Mouse (Mus musculus): ENCODE data around the gene Ubiad1.
A peak's percentile ranks its signal among the peaks of the same experiment; 100 is the strongest.

Gene Ubiad1

GRCm38 (mm10) chr4:148444250-148444967 lies at the start of gene Ubiad1:
Gene Ubiad1 (minus strand): TSS chr4:148444771.
- DNase-seq (ENCODE audit: low read depth, low spot score) = peak; percentile 79

DNA sequence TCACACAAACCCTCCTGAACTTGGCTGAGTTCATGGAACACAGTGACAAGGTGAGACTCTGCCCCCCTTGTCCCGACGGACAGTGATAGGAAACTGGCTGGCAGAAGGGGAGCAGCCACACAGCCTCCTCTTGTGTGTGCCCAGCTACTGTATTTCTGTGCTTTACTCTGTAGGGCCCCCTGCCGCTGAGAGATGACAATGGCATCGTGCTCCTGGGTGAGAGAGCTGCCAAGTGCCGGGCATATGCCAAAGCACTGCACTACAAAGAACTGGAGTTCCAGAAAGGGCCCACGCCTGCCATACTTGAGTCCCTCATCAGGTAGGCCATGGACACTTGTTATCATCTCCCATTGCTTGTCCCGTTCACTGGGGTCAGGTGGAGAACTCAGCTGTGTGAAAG lies 46.9 kb upstream of the Ubiad1 start:
- no peak for DNase-seq (ENCODE audit: low read depth, low spot score)

DNA sequence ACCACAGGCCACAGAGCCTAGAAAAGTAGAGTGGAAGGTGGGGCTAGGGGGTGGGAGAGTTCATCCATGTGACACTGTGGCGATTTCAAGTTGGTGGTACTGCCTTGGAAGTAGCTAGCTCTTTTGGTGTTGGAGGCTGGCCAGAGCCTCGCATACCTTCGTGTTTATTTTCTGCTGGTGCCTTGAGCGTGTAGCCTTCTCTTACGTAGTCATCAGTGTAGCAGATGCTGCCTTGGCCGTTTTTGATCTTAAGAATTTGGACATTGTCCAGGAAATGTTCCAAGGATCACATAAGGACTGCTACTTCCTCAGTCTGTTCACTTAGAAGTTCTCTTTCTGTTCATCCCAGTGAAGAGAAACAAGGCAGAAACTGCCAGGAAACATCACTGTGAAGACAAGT lies 45.9 kb upstream of the Ubiad1 start:
- DNase-seq (ENCODE audit: low read depth, low spot score) = no peak

DNA sequence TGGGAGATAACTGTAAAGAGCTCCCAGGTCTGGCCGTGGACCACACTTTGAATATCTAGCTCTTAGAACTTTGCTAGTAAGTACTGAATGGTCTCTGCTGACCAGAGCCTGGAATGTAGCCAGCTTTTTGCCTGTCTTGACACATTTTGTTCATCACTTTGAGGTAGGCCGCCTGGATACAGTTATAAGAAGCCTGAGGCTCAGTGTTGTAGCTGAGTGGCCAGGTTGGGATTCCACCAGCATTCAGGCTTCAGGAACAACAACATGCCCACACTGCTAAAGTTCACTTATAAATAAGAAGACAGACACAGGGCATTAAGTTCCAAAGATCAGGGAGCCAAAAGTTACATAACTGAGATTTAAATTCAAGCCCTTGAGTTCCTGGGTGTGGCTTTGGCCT lies 43.3 kb upstream of the Ubiad1 start:
- no peak for DNase-seq (ENCODE audit: low read depth, low spot score)

DNA sequence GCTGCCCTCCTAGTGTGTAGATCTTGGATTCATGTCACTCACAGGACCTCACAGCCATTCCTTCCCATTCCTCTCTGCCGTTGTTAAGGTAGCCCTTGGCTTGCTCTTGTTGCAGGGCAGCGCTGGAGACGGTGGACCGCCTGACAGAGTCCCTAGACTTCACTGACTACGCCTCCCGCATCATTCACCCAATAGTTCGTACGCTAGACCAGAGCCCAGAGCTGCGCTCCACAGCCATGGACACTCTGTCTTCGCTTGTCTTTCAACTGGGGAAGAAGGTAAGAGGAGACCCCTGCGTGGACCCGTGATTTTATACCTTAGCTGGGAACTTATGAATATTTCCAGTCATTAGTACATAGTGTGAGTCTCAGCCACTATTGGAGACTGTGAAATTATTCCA lies 39.9 kb upstream of the Ubiad1 start:
- DNase-seq (ENCODE audit: low read depth, low spot score) = no peak

GRCm38 (mm10) chr4:148481557-148482168 lies 37.1 kb upstream of the Ubiad1 start:
- DNase-seq (ENCODE audit: low read depth, low spot score) = no peak

- DNase-seq (ENCODE audit: low read depth, low spot score) = no peak
Measured at GRCm38 (mm10) chr4:148480245-148480644, 35.7 kb upstream of the Ubiad1 start.

- DNase-seq (ENCODE audit: low read depth, low spot score) = no peak
Measured at GRCm38 (mm10) chr4:148473496-148473895, 28.9 kb upstream of the Ubiad1 start.

DNA sequence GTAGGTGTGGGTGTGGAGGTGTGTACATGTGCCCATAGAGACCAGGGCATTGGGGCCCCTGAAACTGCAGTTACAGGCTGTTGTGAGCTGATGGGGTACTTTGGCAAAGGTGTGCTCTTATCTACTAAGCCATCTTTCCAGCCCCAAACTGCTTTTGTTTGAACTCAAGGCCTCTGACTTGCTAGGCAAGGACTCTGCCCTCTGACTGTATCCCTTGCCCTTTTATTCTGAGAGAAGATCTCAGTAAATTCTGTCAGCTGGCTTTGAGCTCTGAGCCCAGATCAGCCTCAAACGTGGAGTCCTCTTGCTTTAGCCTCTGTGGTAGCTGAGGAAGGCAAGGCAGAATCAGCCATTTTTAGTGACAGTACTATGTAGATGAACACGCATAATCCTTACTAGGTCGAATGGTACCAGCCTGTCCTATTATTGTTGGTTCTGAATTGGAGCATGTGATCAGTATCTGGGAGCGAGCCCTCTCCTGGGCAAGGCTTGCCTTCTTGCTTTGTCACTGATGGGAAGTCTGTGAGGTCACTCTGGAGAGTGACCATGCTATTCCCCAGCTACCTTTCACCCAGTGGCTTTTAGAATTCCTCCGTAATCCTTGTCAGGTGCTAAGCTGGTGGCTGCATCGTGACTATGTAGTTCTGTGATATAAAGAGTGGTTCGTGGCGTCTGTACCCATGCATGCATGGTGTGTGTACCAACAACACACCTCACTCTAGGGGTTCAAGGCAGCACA lies 28.0 kb upstream of the Ubiad1 start:
- no peak for DNase-seq (ENCODE audit: low read depth, low spot score)

- DNase-seq (ENCODE audit: low read depth, low spot score) = no peak
Measured at GRCm38 (mm10) chr4:148471363-148471806, 26.8 kb upstream of the Ubiad1 start.

DNA sequence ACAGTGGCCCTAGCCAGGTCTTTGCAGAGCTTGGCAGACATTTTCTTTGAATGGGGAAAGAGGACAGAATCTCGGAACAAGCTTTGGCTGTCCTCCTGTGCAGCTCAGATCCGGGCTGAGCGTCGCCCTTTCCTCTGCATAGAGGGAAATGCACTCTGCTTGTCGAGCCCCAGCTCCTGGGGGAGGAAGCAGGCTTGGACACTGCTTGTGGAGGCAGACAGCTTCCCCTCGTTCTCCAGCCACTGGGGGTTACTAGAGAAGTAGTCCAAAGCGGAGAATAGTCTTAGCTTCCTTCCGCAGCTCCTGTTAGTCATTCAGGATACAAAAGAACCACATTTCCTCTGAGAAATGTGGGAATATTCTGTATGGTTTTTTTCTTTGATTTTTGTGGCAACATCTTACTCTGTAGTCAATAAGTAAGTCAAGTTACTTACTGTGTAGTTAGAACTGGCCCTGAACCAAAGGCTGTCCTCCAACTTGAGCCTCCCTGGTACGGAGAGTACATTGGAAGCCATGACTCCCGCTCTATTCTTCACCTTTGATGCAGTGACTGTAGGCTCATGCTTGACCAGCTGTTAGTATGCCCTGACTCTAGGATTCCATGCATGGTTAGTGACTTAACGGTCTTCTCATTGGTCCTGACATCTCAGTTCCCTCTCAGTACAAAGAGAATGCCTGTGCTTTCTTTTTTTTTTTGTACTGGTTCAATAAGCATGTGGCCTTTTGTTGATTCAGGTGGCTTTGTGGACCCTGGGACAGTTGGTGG lies 25.1 kb upstream of the Ubiad1 start:
- DNase-seq (ENCODE audit: low read depth, low spot score) = no peak

DNA sequence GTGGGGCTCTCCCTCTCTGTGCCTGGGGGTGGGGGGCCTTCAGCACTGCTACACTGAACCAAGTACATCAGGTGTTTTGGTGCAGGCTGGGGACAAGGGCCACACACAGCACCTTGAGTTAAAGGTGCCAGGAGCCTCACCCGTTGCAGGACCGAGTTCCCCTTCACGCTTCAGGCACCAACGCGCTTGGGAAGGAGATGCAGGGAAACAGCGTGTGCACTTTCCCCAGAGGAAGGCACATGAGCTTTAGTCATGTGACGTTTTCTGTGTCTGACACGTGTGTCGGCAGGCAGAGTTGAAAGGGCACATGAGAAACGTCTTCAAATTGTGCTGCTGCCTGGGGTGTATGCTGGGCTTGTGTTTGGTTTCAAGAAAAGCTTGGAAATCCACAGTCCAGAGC lies 23.8 kb upstream of the Ubiad1 start:
- DNase-seq (ENCODE audit: low read depth, low spot score) = no peak

GRCm38 (mm10) chr4:148466511-148467079 lies 22.0 kb upstream of the Ubiad1 start:
- no peak for DNase-seq (ENCODE audit: low read depth, low spot score)

GRCm38 (mm10) chr4:148464869-148465268 lies 20.3 kb upstream of the Ubiad1 start:
- no peak for DNase-seq (ENCODE audit: low read depth, low spot score)

GRCm38 (mm10) chr4:148464301-148464700 lies 19.7 kb upstream of the Ubiad1 start:
- DNase-seq (ENCODE audit: low read depth, low spot score) = no peak

- DNase-seq (ENCODE audit: low read depth, low spot score) = no peak
Measured at GRCm38 (mm10) chr4:148463208-148463960, 18.8 kb upstream of the Ubiad1 start.

DNA sequence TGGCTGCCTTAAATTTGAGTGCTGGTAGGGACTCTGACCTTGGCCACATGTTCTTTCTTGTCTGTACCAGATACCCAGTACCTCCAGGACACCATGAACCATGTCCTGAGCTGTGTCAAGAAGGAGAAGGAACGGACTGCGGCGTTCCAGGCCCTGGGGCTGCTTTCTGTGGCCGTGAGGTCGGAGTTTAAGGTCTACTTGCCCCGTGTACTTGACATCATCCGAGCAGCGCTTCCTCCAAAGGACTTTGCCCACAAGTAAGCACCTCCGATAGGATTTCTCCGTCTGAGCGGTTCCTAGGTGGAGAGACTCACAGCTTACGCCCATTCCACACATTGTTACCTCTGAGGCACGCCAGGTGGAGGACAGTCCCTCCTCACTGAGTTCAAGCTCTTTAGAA lies 18.1 kb upstream of the Ubiad1 start:
- DNase-seq (ENCODE audit: low read depth, low spot score) = no peak

DNA sequence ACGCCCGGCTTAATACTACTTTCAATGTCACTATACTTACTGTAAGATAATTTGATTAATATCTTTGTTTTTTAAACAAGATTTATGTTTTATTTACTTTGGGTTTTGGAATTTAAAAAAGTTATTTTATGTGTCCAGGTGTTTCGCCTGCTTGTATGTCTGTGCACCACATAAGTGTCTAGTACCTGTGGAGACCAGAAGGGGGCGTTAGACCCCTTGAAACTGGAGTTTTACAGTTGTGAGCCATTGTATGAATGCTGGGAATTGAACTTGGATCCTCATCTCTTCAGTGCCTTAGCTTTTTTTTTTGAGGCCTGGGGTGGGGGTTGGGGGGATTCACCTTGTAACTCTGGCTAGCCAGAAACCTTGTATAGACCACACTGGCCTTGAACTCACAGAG lies 17.2 kb upstream of the Ubiad1 start:
- no peak for DNase-seq (ENCODE audit: low read depth, low spot score)

DNA sequence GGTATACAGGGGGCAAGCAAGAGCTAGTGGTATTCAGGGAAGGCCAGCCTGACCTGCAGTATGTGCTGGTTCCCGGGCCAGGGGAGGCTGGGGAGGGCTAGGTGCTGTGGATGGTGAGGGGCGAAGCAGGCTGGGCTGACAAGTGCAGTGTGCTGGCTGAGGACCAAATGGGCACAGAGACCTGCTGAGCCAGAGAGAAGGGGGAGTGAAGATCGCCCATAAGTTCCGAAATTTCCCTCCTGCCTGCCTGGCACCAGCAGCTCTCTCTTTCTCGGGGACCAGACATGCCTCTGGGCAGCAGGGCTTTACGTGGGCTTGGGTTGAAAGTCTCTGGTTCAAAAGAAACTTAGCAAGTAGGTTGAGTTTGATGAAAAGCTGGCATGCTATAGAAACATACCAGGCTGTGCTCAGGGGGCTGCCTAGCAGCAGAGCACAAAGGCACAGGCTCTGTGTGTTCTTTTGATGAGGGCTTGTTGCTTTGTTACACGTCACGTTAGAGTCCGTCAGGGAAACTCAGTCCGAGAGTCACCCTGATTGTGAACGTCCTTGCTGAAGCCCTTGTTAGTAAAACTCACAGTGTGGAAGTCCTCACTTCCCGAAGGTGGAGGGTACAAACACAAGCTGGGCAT lies 16.2 kb upstream of the Ubiad1 start:
- DNase-seq (ENCODE audit: low read depth, low spot score) = no peak

GRCm38 (mm10) chr4:148455477-148456025 lies 11.0 kb upstream of the Ubiad1 start:
- no peak for DNase-seq (ENCODE audit: low read depth, low spot score)
